Mouse (Mus musculus) frontal cortex, postnatal 10 days (tissue): ENCODE results near the gene Akap1.

Source experiments
- DNase-seq, 2 experiments: peaks; one replicate each; pipeline ENCODE4 v3.0.0; 2022; ENCODE audit warnings: low spot score in 2 of 2, mixed read lengths in 1 of 2

Akap1 gene

DNA sequence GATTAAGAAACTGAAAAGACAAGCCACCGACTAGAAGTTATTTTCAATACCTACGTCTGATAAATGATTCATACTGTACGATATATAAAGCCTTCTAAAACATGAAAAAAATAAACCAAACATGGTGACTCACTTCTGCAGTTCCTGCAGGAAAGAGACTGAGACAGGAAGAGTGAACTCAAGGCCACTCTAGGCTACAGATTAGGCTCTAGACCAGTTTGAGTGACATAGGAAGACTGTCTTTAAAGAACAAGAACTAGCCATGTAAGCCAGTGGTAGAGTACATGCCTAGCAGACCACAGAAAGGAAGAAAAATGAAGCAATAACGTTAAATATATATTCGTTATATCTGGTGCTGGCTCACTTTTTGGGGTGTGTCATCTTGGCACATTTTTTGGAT, 81.9 kb downstream of the Akap1 start:
- no peak for DNase-seq
